7 mouse cellular contexts compared by ENCODE assay signal in the genomic region with DNA sequence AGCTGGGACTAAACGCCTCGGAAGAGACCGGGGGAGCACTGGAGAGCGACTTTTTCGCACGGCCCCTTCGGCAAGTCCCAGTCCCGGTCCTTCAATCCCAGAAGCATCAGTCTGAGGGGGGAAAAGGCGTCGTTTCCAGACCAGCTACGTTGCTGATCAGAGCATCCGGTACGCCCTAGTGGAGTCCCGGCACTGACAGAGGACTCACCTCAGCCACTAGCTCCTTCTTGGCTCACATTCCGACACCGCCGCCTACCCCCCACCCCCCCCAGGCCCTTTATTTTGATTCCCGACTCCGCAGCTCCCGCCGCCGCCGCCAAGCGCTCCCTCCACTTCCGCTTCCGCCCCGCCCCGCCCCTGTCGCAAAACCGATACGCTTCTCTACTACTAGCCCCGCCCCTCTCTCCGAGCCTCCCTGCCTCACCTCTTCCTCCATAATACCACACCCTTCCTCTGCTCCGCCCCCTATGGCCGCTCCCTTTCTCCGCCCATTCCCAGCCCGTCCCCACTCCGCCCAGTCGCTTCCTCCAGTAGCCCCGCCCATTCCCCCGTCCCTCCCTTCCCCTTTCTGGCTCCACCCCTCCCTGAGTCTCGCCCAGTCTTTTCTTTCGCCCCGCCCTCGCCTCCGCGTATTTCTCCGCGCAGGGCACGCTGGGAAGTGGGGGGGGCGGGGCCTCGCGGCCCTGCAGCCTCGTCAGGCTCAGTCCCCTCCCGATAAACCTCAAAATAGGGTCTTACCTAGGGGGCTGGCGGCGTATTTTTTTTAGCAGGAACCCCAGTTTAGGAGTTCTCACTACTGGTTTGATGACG. TPM values are rescaled to one million over a fixed set of nuclear protein-coding genes. Genes with fewer than 3 reads are reported as not detected.
DNase-seq lines count a peak whose midpoint lies in the region; ATAC-seq lines count a peak whose summit lies in the region.

No protein-coding gene starts in this region.

- H3K4me1 ChIP-seq in intestine, embryonic 15.5 days (replicated peaks) = peaks cover 11% of the 10 kb centered on the region
- H3K4me1 ChIP-seq in midbrain, embryonic 10.5 days = peaks cover 30% of the 10 kb centered on the region

- DNase-seq in adrenal gland, adult 2 months = peak; percentile 100
- DNase-seq in embryo, embryonic 11.5 days (ENCODE audit: low read depth, low spot score) = peak; percentile 97
- DNase-seq in gastrocnemius, postnatal 36 days = peak; percentile 95 to 100
- peak; percentile 96 to 99 for DNase-seq in left cerebral cortex, postnatal 25 days (ENCODE audit: low spot score in 2 of 2)
- DNase-seq in midbrain, embryonic 10.5 days (ENCODE audit: low spot score) = peak; percentile 100
- peak; percentile 98 for DNase-seq in right cerebral cortex, postnatal 4 days

- H3K9me3 ChIP-seq in intestine, embryonic 15.5 days = no peaks in the 10 kb centered on the region
- H3K9me3 ChIP-seq in midbrain, embryonic 10.5 days (replicated peaks) = no peaks in the 10 kb centered on the region

- under 1% methylated on average over 56 of the region's 58 CpGs for WGBS in intestine, embryonic 15.5 days
- WGBS in midbrain, embryonic 10.5 days = under 1% methylated on average over 58 of the region's 58 CpGs

- peak; percentile 92 for ATAC-seq in intestine, embryonic 15.5 days

- intact Hi-C loops in gastrocnemius, postnatal 36 days (cut with DNase I) = loop anchor here (5.0 kb wide), 2 partner anchors 257 to 1963 kb away; a partner anchor contains a TSS
- intact Hi-C loops in left cerebral cortex, postnatal 25 days (cut with DNase I) = loop anchor here (1.0 kb wide), 1 partner anchor 256 kb away; a partner anchor contains a TSS

- peak overlapping the region; percentile 94 for H3K27ac ChIP-seq in intestine, embryonic 15.5 days
- H3K27ac ChIP-seq in midbrain, embryonic 10.5 days (replicated peaks) = peak overlapping the region; percentile 94

- H3K9ac ChIP-seq in intestine, embryonic 15.5 days = peak overlapping the region; percentile 76

- H3K4me2 ChIP-seq in intestine, embryonic 15.5 days (replicated peaks) = peak overlapping the region; percentile 61

- peak overlapping the region; percentile 72 for H3K4me3 ChIP-seq in intestine, embryonic 15.5 days (replicated peaks)
- peak overlapping the region; percentile 82 for H3K4me3 ChIP-seq in midbrain, embryonic 10.5 days

- H3K27me3 ChIP-seq in intestine, embryonic 15.5 days (replicated peaks) = no peaks in the 10 kb centered on the region
- H3K27me3 ChIP-seq in midbrain, embryonic 10.5 days (ENCODE audit: low read depth, poor library complexity, severe bottlenecking) = no peaks in the 10 kb centered on the region

- H3K36me3 ChIP-seq in intestine, embryonic 15.5 days = no peaks in the 10 kb centered on the region
- no peaks in the 10 kb centered on the region for H3K36me3 ChIP-seq in midbrain, embryonic 10.5 days

RNA-seq across cellular contexts. Expression of a gene that starts 3.9 kb away (rescaled TPM):
- total RNA-seq in adrenal gland, adult 2 months (2021) = 10 to 100 TPM; 35.8 to 45.5 TPM
- polyA plus RNA-seq in adrenal gland, adult 2 months (2012; rRNA removed) = 36.3 and 39.3 TPM in 2 replicates
- total RNA-seq in gastrocnemius, postnatal 36 days (2021) = 10 to 100 TPM; 24.7 to 29.8 TPM
- 68.7 and 70.0 TPM in 2 replicates for polyA plus RNA-seq in intestine, embryonic 15.5 days (2015; fragmentation: Nextera tagmentation; extraction: Ambion mirVana)
- 10 to 100 TPM; 16.2 to 17.5 TPM for total RNA-seq in left cerebral cortex, postnatal 25 days (2021)
- polyA plus RNA-seq in midbrain, embryonic 10.5 days (2016; fragmentation: Nextera tagmentation; extraction: Ambion mirVana) = 195 and 204 TPM in 2 replicates

RNA-seq across cellular contexts. Expression of a gene that starts 4.0 kb away (rescaled TPM):
- total RNA-seq in adrenal gland, adult 2 months (2021) = 100 to 1,000 TPM in 1 of 2 experiments, 10 to 100 TPM in 1; 84.4 to 127 TPM
- polyA plus RNA-seq in adrenal gland, adult 2 months (2012; rRNA removed) = 13.2 and 17.0 TPM in 2 replicates
- 10 to 100 TPM; 17.5 to 18.8 TPM for total RNA-seq in gastrocnemius, postnatal 36 days (2021)
- polyA plus RNA-seq in intestine, embryonic 15.5 days (2015; fragmentation: Nextera tagmentation; extraction: Ambion mirVana) = 12.7 and 13.7 TPM in 2 replicates
- total RNA-seq in left cerebral cortex, postnatal 25 days (2021) = 100 to 1,000 TPM; 128 to 135 TPM
- 12.8 and 16.4 TPM in 2 replicates for polyA plus RNA-seq in midbrain, embryonic 10.5 days (2016; fragmentation: Nextera tagmentation; extraction: Ambion mirVana)

Comparison
In these comparisons a context has a peak if more than half of its experiments do, and no peak if none do; other contexts are left out.
1. Peak in every context shown above with its lines: DNase-seq, ATAC-seq, H3K4me3 ChIP-seq and H3K27ac ChIP-seq.
2. RNA of a gene that starts 4.0 kb away (total RNA-seq): 128 to 135 TPM in left cerebral cortex, postnatal 25 days and 84.4 to 127 TPM in adrenal gland, adult 2 months; 17.5 to 18.8 TPM in gastrocnemius, postnatal 36 days; every median in the first group is over 4 times any median in the second.